17 mouse cellular contexts compared by ENCODE assay signal in genomic region chr6:38936009-38936408, GRCm38 (mm10).
"Had no signal": no experiment of that assay in that cellular context is flagged by ENCODE, and none has a peak within 500 bp of the region (broad histone marks: within the 10 kb centered on the region; RNA-seq: fewer than 3 reads in every experiment).

No protein-coding gene starts in this region.

- H3K4me2 ChIP-seq: lung, embryonic 15.5 days; midbrain, embryonic 12.5 days; neural tube, embryonic 12.5 days; stomach, embryonic 15.5 days had no signal

- ATAC-seq: lung, postnatal 0 days; midbrain, embryonic 16.5 days had no signal

- H3K27me3 ChIP-seq: lung, embryonic 15.5 days; midbrain, embryonic 12.5 days; neural tube, embryonic 12.5 days; stomach, embryonic 15.5 days had no signal

- H3K4me3 ChIP-seq: lung, embryonic 15.5 days; midbrain, embryonic 12.5 days; neural tube, embryonic 12.5 days; stomach, embryonic 15.5 days had no signal

- H3K4me1 ChIP-seq: lung, embryonic 15.5 days; midbrain, embryonic 12.5 days; neural tube, embryonic 12.5 days; stomach, embryonic 15.5 days had no signal

- H3K9me3 ChIP-seq: lung, embryonic 15.5 days; neural tube, embryonic 12.5 days; stomach, embryonic 15.5 days had no signal

- H3K27ac ChIP-seq: liver, embryonic 14.5 days; lung, embryonic 15.5 days; macrophage; midbrain, embryonic 12.5 days; neural tube, embryonic 12.5 days; stomach, embryonic 15.5 days; stomach, postnatal 0 days had no signal

- DNase-seq: lung, adult 2 months; lung, postnatal 14 days; lung, postnatal 36 days; midbrain, embryonic 14.5 days; right cerebral cortex, postnatal 14 days; thymus, adult 2 months; thymus, postnatal 25 days; thymus, postnatal 4 days had no signal

- H3K9ac ChIP-seq: liver, embryonic 14.5 days; lung, embryonic 15.5 days; midbrain, embryonic 12.5 days; neural tube, embryonic 12.5 days; stomach, embryonic 15.5 days had no signal

- H3K36me3 ChIP-seq: lung, embryonic 15.5 days; midbrain, embryonic 12.5 days; neural tube, embryonic 12.5 days; stomach, embryonic 15.5 days had no signal
